Mouse (Mus musculus): ENCODE data around the gene Spata17. TPM values are rescaled to one million over a fixed set of nuclear protein-coding genes. Genes with fewer than 3 reads are reported as not detected.

Gene Spata17
- polyA plus RNA-seq, 1 experiment from 2014 or later = 0.67 TPM

- Histone ChIP-seq H3K9me3 (no peaks in the 10 kb centered on the region), H3K4me3 (replicated peaks) (no peak overlapping the region), H3K27me3 (replicated peaks) (no peaks in the 10 kb centered on the region), H3K36me3 (0 out of 2 replicates have a peak, but pooled peaks cover 2% of the 10 kb centered on the region), H3K9ac (no peak overlapping the region), H3K4me2 (no peak overlapping the region), H3K27ac (no peak overlapping the region), H3K4me1 (peaks cover 8% of the 10 kb centered on the region; the same call in 1 of the 2 replicates)
- 89% methylated on average over 5 of the region's 5 CpGs for WGBS
- no peak for ATAC-seq (ENCODE audit: insufficient read depth, low FRiP score, low read depth)
Observed at GRCm38 (mm10) chr1:187230255-187230654, 15.0 kb upstream of the Spata17 start.

- Histone ChIP-seq H3K36me3 (0 out of 2 replicates have a peak, but pooled peaks cover 2% of the 10 kb centered on the region), H3K4me3 (replicated peaks) (no peak overlapping the region), H3K4me1 (peaks cover 8% of the 10 kb centered on the region; the same call in 1 of the 2 replicates), H3K27ac (no peak overlapping the region), H3K27me3 (replicated peaks) (no peaks in the 10 kb centered on the region), H3K9ac (no peak overlapping the region), H3K4me2 (no peak overlapping the region), H3K9me3 (no peaks in the 10 kb centered on the region)
- WGBS = 68% methylated on average over 13 of the region's 13 CpGs
- ATAC-seq (ENCODE audit: insufficient read depth, low FRiP score, low read depth) = no peak
Observed at GRCm38 (mm10) chr1:187228414-187229146, 13.3 kb upstream of the Spata17 start.

DNA sequence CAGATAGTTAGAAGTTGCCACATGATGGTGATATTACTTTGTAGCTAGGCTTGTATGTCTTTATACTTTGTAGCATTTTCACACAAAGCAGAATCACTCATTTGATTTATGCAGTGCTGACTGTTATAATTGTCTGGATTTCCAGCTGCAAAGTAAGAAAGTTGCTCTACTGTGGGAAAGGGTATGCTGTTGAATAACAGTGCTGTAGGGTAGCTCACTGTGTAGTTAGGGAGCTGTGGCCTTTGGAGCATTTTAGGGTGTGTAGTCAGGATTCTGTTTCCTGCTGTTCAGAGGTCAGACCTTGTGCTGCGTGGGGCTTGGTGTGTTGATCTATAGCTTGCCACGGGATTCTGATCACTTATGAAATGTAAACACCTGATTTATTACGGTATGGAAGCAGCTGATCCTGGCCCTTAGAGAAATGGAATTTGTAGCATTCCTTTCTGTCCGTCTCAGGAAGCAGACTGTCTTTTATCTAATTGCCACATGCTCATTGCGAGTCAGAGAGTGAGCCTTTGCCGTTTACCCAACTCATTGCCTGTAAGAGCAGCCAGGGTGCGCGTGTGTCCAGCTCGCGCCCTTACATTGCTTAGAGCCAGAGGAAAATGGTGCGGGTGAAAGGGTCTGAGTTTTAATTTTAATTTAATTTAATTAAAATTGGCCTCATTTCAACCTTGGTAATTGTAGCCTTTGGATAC is 11.2 kb upstream of the Spata17 start:
- no peak for ATAC-seq (ENCODE audit: insufficient read depth, low FRiP score, low read depth)
- Histone ChIP-seq H3K4me2 (no peak overlapping the region), H3K4me1 (0 out of 2 replicates have a peak, but pooled peaks cover 5% of the 10 kb centered on the region), H3K36me3 (0 out of 2 replicates have a peak, but pooled peaks cover 2% of the 10 kb centered on the region), H3K4me3 (replicated peaks) (no peak overlapping the region), H3K9ac (no peak overlapping the region), H3K27me3 (replicated peaks) (no peaks in the 10 kb centered on the region), H3K9me3 (no peaks in the 10 kb centered on the region), H3K27ac (no peak overlapping the region; the same call in 1 of the 2 replicates)
- 53% methylated on average over 11 of the region's 11 CpGs for WGBS

DNA sequence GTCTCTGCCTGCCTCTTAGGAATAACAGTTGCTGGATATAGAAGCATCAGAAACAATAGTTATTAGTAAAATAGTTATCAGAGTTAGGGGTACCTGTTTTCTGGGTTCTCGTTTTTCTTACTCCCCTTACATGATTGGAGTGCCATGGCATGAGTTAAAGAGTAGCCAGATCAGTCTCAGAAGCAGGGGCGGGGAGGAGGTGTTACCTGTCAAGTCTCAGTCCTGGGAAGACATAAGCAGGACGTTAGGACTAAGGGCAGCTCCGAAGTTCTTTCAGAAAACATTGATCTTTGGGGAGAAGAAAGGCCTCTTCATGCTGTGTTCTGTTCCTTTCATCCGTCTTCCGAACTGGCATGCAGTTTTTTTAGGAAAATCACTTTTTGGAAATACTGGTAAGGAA is 5.5 kb upstream of the Spata17 start:
- H3K4me2 ChIP-seq = no peak overlapping the region
- H3K27me3 ChIP-seq (replicated peaks) = no peaks in the 10 kb centered on the region
- H3K4me1 ChIP-seq = no peaks in the 10 kb centered on the region
- H3K9me3 ChIP-seq = no peaks in the 10 kb centered on the region
- ATAC-seq (ENCODE audit: insufficient read depth, low FRiP score, low read depth) = no peak
- H3K36me3 ChIP-seq = no peaks in the 10 kb centered on the region
- no peak overlapping the region for H3K27ac ChIP-seq
- H3K9ac ChIP-seq = no peak overlapping the region
- no peak overlapping the region for H3K4me3 ChIP-seq (replicated peaks)
- WGBS = 56% methylated on average over 6 of the region's 6 CpGs

- ATAC-seq (ENCODE audit: insufficient read depth, low FRiP score, low read depth) = no peak
- H3K27ac ChIP-seq = no peak overlapping the region
- H3K4me1 ChIP-seq = no peaks in the 10 kb centered on the region
- H3K9me3 ChIP-seq = no peaks in the 10 kb centered on the region
- no peaks in the 10 kb centered on the region for H3K36me3 ChIP-seq
- no peak overlapping the region for H3K4me3 ChIP-seq (replicated peaks)
- H3K27me3 ChIP-seq (replicated peaks) = no peaks in the 10 kb centered on the region
- H3K9ac ChIP-seq = no peak overlapping the region
- WGBS = 82% methylated on average over 9 of the region's 9 CpGs
- no peak overlapping the region for H3K4me2 ChIP-seq
Observed at GRCm38 (mm10) chr1:187216620-187217410, 1.6 kb upstream of the Spata17 start.

- Histone ChIP-seq H3K27me3 (replicated peaks) (no peaks in the 10 kb centered on the region), H3K36me3 (no peaks in the 10 kb centered on the region), H3K4me2 (no peak overlapping the region), H3K4me1 (no peaks in the 10 kb centered on the region), H3K9ac (no peak overlapping the region), H3K27ac (no peak overlapping the region), H3K9me3 (no peaks in the 10 kb centered on the region), H3K4me3 (replicated peaks) (no peak overlapping the region)
- 72% methylated on average over 4 of the region's 4 CpGs for WGBS
- no peak for ATAC-seq (ENCODE audit: insufficient read depth, low FRiP score, low read depth)
Observed at GRCm38 (mm10) chr1:187210736-187211135, 4.5 kb downstream of the Spata17 start.

DNA sequence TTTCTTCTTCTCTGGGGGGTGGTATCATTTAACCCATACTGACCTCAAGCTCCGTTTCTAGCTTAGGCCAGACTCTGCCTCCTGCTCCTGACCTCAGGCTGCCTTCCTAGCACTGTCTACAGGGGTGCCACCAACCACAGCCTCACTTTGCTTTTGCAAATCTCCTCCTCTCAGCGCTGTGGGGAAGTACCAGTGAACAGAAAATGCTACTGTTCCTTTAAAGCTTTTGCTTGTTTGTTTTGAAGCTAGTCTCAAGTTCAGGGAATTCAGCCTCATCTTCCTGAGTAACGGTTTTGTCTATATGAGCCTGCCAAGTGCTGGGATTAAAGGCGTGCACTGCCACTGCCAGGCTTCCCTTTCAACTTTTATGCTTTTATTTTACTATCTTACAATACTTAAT is 5.8 kb downstream of the Spata17 start:
- WGBS = 45% methylated on average over 4 of the region's 4 CpGs
- H3K4me3 ChIP-seq (replicated peaks) = no peak overlapping the region
- H3K4me2 ChIP-seq = no peak overlapping the region
- H3K27ac ChIP-seq = no peak overlapping the region
- H3K36me3 ChIP-seq = no peaks in the 10 kb centered on the region
- H3K4me1 ChIP-seq = no peaks in the 10 kb centered on the region
- ATAC-seq (ENCODE audit: insufficient read depth, low FRiP score, low read depth) = no peak
- H3K27me3 ChIP-seq (replicated peaks) = no peaks in the 10 kb centered on the region
- no peaks in the 10 kb centered on the region for H3K9me3 ChIP-seq
- no peak overlapping the region for H3K9ac ChIP-seq

DNA sequence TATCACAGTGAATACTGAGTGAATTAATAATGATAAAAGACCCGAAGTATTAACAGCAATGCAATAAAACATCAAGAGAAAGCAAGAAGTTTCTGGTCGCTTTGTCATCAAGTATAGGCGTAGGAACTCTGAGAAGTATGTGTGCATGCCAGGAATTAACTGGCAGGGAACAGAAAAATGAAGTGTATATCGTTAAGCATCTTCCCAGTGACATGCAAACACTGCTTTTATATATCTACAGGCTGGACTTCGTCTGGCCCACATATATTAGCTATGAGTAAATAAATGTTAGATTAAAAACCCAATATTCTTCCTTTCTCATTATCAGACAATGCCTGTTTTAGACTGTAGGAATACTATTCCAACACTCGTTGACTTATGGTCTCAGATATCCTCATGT is 9.8 kb downstream of the Spata17 start:
- ATAC-seq (ENCODE audit: insufficient read depth, low FRiP score, low read depth) = no peak
- Histone ChIP-seq H3K27ac (no peak overlapping the region), H3K4me2 (no peak overlapping the region), H3K9me3 (no peaks in the 10 kb centered on the region), H3K36me3 (no peaks in the 10 kb centered on the region), H3K4me3 (replicated peaks) (no peak overlapping the region), H3K27me3 (replicated peaks) (no peaks in the 10 kb centered on the region), H3K9ac (no peak overlapping the region), H3K4me1 (no peaks in the 10 kb centered on the region)
- WGBS = 71% methylated on average over 6 of the region's 6 CpGs

DNA sequence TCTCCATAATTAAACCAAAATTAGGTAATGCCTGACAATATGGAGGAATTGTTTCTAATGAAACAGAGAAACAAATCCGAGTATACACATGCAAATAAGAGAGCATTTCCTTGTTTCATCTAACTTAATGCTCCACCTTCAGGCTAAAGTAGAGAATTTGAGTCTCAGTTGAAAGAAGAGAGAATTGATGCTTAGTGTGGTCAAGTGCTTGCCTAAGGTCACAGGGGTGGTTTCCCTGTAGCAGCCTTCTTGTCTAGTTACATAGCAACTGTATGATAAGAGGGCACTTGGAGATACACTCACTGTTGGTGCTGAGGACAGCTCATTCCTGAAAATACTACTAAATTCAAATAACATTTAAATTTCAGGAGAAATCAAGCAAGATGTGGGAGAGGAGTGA is 36.7 kb downstream of the Spata17 start:
- Histone ChIP-seq H3K9ac (no peak overlapping the region), H3K27ac (no peak overlapping the region), H3K9me3 (no peaks in the 10 kb centered on the region), H3K4me2 (no peak overlapping the region), H3K4me1 (no peaks in the 10 kb centered on the region), H3K27me3 (replicated peaks) (no peaks in the 10 kb centered on the region), H3K4me3 (replicated peaks) (no peak overlapping the region), H3K36me3 (no peaks in the 10 kb centered on the region)
- 65% methylated on average over 1 of the region's 1 CpGs for WGBS
- no peak for ATAC-seq (ENCODE audit: insufficient read depth, low FRiP score, low read depth)

GRCm38 (mm10) chr1:187175991-187176390 is 39.3 kb downstream of the Spata17 start:
- Histone ChIP-seq H3K9ac (no peak overlapping the region), H3K27me3 (replicated peaks) (no peaks in the 10 kb centered on the region), H3K4me2 (no peak overlapping the region), H3K27ac (no peak overlapping the region), H3K9me3 (no peaks in the 10 kb centered on the region), H3K4me1 (no peaks in the 10 kb centered on the region), H3K36me3 (no peaks in the 10 kb centered on the region), H3K4me3 (replicated peaks) (no peak overlapping the region)
- 72% methylated on average over 1 of the region's 1 CpGs for WGBS
- ATAC-seq (ENCODE audit: insufficient read depth, low FRiP score, low read depth) = no peak

GRCm38 (mm10) chr1:187170361-187170760 is 44.9 kb downstream of the Spata17 start:
- no peak overlapping the region for H3K4me2 ChIP-seq
- no peak overlapping the region for H3K27ac ChIP-seq
- H3K27me3 ChIP-seq (replicated peaks) = no peaks in the 10 kb centered on the region
- H3K4me1 ChIP-seq = no peaks in the 10 kb centered on the region
- no peaks in the 10 kb centered on the region for H3K36me3 ChIP-seq
- no peaks in the 10 kb centered on the region for H3K9me3 ChIP-seq
- no peak for ATAC-seq (ENCODE audit: insufficient read depth, low FRiP score, low read depth)
- 70% methylated on average over 3 of the region's 3 CpGs for WGBS
- no peak overlapping the region for H3K9ac ChIP-seq
- H3K4me3 ChIP-seq (replicated peaks) = no peak overlapping the region

- Histone ChIP-seq H3K4me1 (no peaks in the 10 kb centered on the region), H3K36me3 (no peaks in the 10 kb centered on the region), H3K4me3 (replicated peaks) (no peak overlapping the region), H3K27ac (no peak overlapping the region), H3K27me3 (replicated peaks) (no peaks in the 10 kb centered on the region), H3K4me2 (no peak overlapping the region), H3K9me3 (no peaks in the 10 kb centered on the region), H3K9ac (no peak overlapping the region)
- ATAC-seq (ENCODE audit: insufficient read depth, low FRiP score, low read depth) = no peak
- 74% methylated on average over 7 of the region's 7 CpGs for WGBS
Observed at GRCm38 (mm10) chr1:187169646-187170045, 45.6 kb downstream of the Spata17 start.

All from stomach, embryonic 15.5 days (tissue).